Comparison of ENCODE assay signal across 12 mouse cellular contexts in the genomic region with DNA sequence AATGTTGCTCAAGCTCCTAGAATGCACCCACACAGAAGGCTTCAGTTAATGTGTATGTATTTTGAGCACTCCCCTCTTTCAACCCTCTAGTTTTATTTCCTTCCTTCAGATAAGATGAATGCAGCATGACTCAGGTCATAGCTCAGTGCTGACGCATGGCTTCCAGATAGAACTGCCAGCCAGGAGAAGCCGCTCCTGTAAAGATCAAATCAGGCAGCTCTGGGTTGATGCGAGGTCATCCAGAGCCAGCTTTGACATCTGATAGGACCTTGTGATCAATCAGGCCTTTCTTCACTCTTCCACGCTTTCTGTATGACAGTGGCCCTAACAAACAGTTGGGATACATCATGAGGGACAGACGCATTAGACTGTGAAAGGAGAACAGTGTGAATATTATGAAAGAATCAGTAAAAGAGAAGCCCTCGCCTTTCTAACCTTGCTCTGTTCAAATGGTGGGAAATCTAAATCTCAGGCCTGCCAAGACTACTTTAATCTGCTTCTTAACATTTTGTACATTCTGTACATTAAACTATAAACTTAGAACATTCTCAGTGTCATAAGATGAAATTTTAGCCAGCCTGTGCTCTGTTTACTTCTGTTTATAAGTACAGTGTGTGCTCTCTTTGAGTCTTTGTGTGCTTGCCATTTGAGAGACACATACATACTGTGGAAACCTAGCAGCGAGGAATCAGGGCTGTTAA.
DNase-seq lines count a peak whose midpoint lies in the region; ATAC-seq and TF ChIP-seq lines count a peak whose summit lies in the region.
"Had no signal": no experiment of that assay in that cellular context is flagged by ENCODE, and none has a peak within 500 bp of the region (broad histone marks: within the 10 kb centered on the region; RNA-seq: fewer than 3 reads in every experiment).

No protein-coding gene starts in this region.

- no peak for DNase-seq in kidney, adult 18-20 months
- DNase-seq in Patski (ENCODE audit: low read depth, low spot score) = peak; percentile 38
- DNase-seq in heart, adult 8-10 months (ENCODE audit: low spot score) = peak; percentile 46
- DNase-seq in lung, postnatal 10 days = peak; percentile 2
- no peak for DNase-seq in left cerebral cortex, postnatal 4 days
- DNase-seq in thymus, postnatal 14 days = no peak
- DNase-seq in cerebellum, postnatal 4 days (ENCODE audit: low spot score in 2 of 2) = no peak
- DNase-seq: cerebellum, adult 18-20 months had no signal

- WGBS in kidney, embryonic 15.5 days = 38% methylated on average over 7 of the region's 7 CpGs

- no peak overlapping the region for H3K27ac ChIP-seq in kidney, embryonic 15.5 days
- H3K27ac ChIP-seq: hindbrain, embryonic 14.5 days; limb, embryonic 13.5 days; neural tube, embryonic 12.5 days had no signal

- H3K4me1 ChIP-seq in kidney, embryonic 15.5 days = peaks cover 5% of the 10 kb centered on the region; the same call in 1 of the 2 replicates
- H3K4me1 ChIP-seq: limb, embryonic 13.5 days; neural tube, embryonic 12.5 days had no signal

- H3K27me3 ChIP-seq in kidney, embryonic 15.5 days = no peaks in the 10 kb centered on the region
- no peaks in the 10 kb centered on the region for H3K27me3 ChIP-seq in Patski
- H3K27me3 ChIP-seq: limb, embryonic 13.5 days; neural tube, embryonic 12.5 days had no signal

- H3K4me3 ChIP-seq in kidney, embryonic 15.5 days (replicated peaks) = no peak overlapping the region
- H3K4me3 ChIP-seq: limb, embryonic 13.5 days; neural tube, embryonic 12.5 days had no signal

- CTCF ChIA-PET in Patski (lab: Charles Lee) = interaction anchor here (0.9 to 1.2 kb wide), 3 partner anchors 13 to 51 kb away, joined by 3 to 4 read pairs (median 4); no protein-coding TSS in a partner anchor

- POLR2A ChIA-PET in Patski (lab: Charles Lee) = no interaction called here

- peak; percentile 67; the same call in 1 of the 2 replicates for ATAC-seq in kidney, embryonic 15.5 days (replicated peaks; ENCODE audit: low FRiP score)
- ATAC-seq in Patski = peak; percentile 98

- in situ Hi-C loops in Patski (cut with MboI; ENCODE audit: low pct_unique_long_range_greater_than_20kb) = loop anchor here (10.0 kb wide), 1 partner anchor 656 kb away; no protein-coding TSS in a partner anchor

- H3K36me3 ChIP-seq in kidney, embryonic 15.5 days = no peaks in the 10 kb centered on the region
- H3K36me3 ChIP-seq: limb, embryonic 13.5 days; neural tube, embryonic 12.5 days had no signal

- H3K9me3 ChIP-seq in kidney, embryonic 15.5 days (replicated peaks) = no peaks in the 10 kb centered on the region
- H3K9me3 ChIP-seq: limb, embryonic 13.5 days; neural tube, embryonic 12.5 days had no signal

- no peak for TF ChIP-seq CTCF in Patski (IDR thresholded peaks at IDR 0.05)

- no peak overlapping the region for H3K4me2 ChIP-seq in kidney, embryonic 15.5 days
- H3K4me2 ChIP-seq: hindbrain, embryonic 14.5 days; limb, embryonic 13.5 days; neural tube, embryonic 12.5 days had no signal

- intact Hi-C loops in left cerebral cortex, postnatal 4 days (cut with DNase I) = no loop called here

- no peak overlapping the region for H3K9ac ChIP-seq in kidney, embryonic 15.5 days
- H3K9ac ChIP-seq: hindbrain, embryonic 14.5 days; limb, embryonic 13.5 days; neural tube, embryonic 12.5 days had no signal

Comparison
In these comparisons a context has a peak if more than half of its experiments do, and no peak if none do; other contexts are left out.
1. DNase-seq: peak in Patski (single experiment), heart, adult 8-10 months (single experiment) and lung, postnatal 10 days (single experiment); none in kidney, adult 18-20 months (single experiment), left cerebral cortex, postnatal 4 days (single experiment), thymus, postnatal 14 days (single experiment) and cerebellum, postnatal 4 days (0 of 2).